ENCODE assay signal across 10 mouse cellular contexts in the genomic region with DNA sequence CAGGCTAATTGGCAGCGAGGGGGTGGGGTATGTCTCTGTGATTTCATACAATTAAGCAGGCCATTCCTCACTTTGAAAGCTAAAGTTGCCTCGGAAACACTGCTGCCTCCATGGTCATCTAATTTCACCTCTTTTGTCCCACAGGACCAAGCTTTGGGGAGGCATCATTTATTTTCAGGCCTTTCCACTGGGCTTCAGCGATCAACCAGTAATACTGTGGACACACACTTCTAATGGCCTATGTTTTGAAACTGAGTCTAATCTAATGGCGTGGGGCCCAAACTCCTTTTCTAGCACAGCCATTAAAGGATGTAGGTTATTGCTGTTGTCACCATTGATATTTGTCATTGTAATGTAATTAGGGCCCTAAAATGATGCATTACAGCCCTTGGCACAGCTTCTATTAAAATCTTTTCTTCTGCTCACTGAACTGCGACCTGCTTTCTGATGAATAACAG. TPM values are rescaled to one million over a fixed set of nuclear protein-coding genes. Genes with fewer than 3 reads are reported as not detected.
DNase-seq lines count a peak whose midpoint lies in the region; ATAC-seq and TF ChIP-seq lines count a peak whose summit lies in the region.
"Had no signal": no experiment of that assay in that cellular context is flagged by ENCODE, and none has a peak within 500 bp of the region (broad histone marks: within the 10 kb centered on the region; RNA-seq: fewer than 3 reads in every experiment).

No protein-coding gene starts in this region.

- H3K4me3 ChIP-seq in forebrain, embryonic 10.5 days: no peak overlapping the region
- H3K4me3 ChIP-seq in neural tube, embryonic 15.5 days (replicated peaks): no peak overlapping the region
- H3K4me3 ChIP-seq in thymus, adult 2 months (ENCODE audit: control insufficient read depth, insufficient read depth, low read length): no peak overlapping the region
- H3K4me3 ChIP-seq: liver, embryonic 15.5 days had no signal

- H3K9ac ChIP-seq in neural tube, embryonic 15.5 days (replicated peaks): no peak overlapping the region
- H3K9ac ChIP-seq: liver, embryonic 15.5 days had no signal

- no peak; the same call in 1 of the 2 replicates for ATAC-seq in neural tube, embryonic 15.5 days (ENCODE audit: low FRiP score)

- peaks cover 16% of the 10 kb centered on the region for H3K36me3 ChIP-seq in forebrain, embryonic 10.5 days (replicated peaks)
- H3K36me3 ChIP-seq in neural tube, embryonic 15.5 days: no peaks in the 10 kb centered on the region
- H3K36me3 ChIP-seq in thymus, adult 2 months (ENCODE audit: control insufficient read depth, insufficient read depth, low read length): no peaks in the 10 kb centered on the region
- H3K36me3 ChIP-seq: liver, embryonic 15.5 days had no signal

- 19% methylated on average over 5 of the region's 5 CpGs for WGBS in forebrain, embryonic 10.5 days
- 12% methylated on average over 5 of the region's 5 CpGs for WGBS in neural tube, embryonic 15.5 days
- 95% methylated on average over 5 of the region's 5 CpGs for WGBS in thymus, adult 2 months

- no peak for TF ChIP-seq POLR2A in thymus, adult 2 months (IDR thresholded peaks at IDR 0.05; ENCODE audit: control insufficient read depth, extremely low read depth, insufficient read depth, low read length, poor library complexity)

- no peak overlapping the region for H3K4me2 ChIP-seq in neural tube, embryonic 15.5 days
- H3K4me2 ChIP-seq: liver, embryonic 15.5 days had no signal

- H3K27ac ChIP-seq in forebrain, embryonic 10.5 days: no peak overlapping the region
- 0 out of 2 replicates have a peak overlapping the region, but pooled peaks have one; percentile 23 for H3K27ac ChIP-seq in neural tube, embryonic 15.5 days (replicated peaks)
- no peak overlapping the region for H3K27ac ChIP-seq in thymus, adult 2 months (ENCODE audit: control insufficient read depth, insufficient read depth, low read length)
- H3K27ac ChIP-seq: liver, embryonic 15.5 days had no signal

- DNase-seq in kidney, postnatal 4 days: peak; percentile 39 to 56
- no peak for DNase-seq in kidney, adult 9 months
- DNase-seq in forebrain, embryonic 10.5 days (ENCODE audit: extremely low spot score, low spot score): peak; percentile 74
- peak; percentile 25 to 32 for DNase-seq in layer of hippocampus, adult 8-10 months (ENCODE audit: low spot score in 2 of 2)
- no peak for DNase-seq in thymus, adult 2 months
- no peak for DNase-seq in thymus, postnatal 4 days
- no peak for DNase-seq in ovary, postnatal 14 days (ENCODE audit: low spot score)
- DNase-seq: kidney, adult 11 months had no signal

- peaks cover 81% of the 10 kb centered on the region for H3K4me1 ChIP-seq in forebrain, embryonic 10.5 days
- H3K4me1 ChIP-seq in neural tube, embryonic 15.5 days: peaks cover 15% of the 10 kb centered on the region
- H3K4me1 ChIP-seq in thymus, adult 2 months (replicated peaks; ENCODE audit: control insufficient read depth, insufficient read depth, low read length): no peaks in the 10 kb centered on the region
- H3K4me1 ChIP-seq: liver, embryonic 15.5 days had no signal

- TF ChIP-seq CTCF in thymus, adult 2 months (IDR thresholded peaks at IDR 0.05; ENCODE audit: borderline replicate concordance, control insufficient read depth, extremely low read depth, insufficient read depth, low read length, poor library complexity): no peak

- H3K9me3 ChIP-seq in forebrain, embryonic 10.5 days: no peaks in the 10 kb centered on the region
- H3K9me3 ChIP-seq in neural tube, embryonic 15.5 days (replicated peaks): no peaks in the 10 kb centered on the region
- H3K9me3 ChIP-seq: liver, embryonic 15.5 days had no signal

- peaks cover 33% of the 10 kb centered on the region; the same call in 1 of the 2 replicates for H3K27me3 ChIP-seq in forebrain, embryonic 10.5 days (ENCODE audit: poor library complexity, severe bottlenecking)
- no peaks in the 10 kb centered on the region for H3K27me3 ChIP-seq in neural tube, embryonic 15.5 days (replicated peaks)
- H3K27me3 ChIP-seq in thymus, adult 2 months (ENCODE audit: control insufficient read depth, insufficient read depth, low read length): no peaks in the 10 kb centered on the region
- H3K27me3 ChIP-seq: liver, embryonic 15.5 days had no signal

RNA-seq across cellular contexts. Expression of gene Tle4, which starts 31.3 kb away (rescaled TPM):
- 24.1 and 24.5 TPM in 2 replicates for polyA plus RNA-seq in forebrain, embryonic 10.5 days (2016; fragmentation: Nextera tagmentation; extraction: Ambion mirVana)
- total RNA-seq in layer of hippocampus, adult 8-10 months (2022): 10 to 100 TPM; 42.1 to 45.0 (median 43.4) TPM
- 22.3 and 24.3 TPM in 2 replicates for polyA plus RNA-seq in neural tube, embryonic 15.5 days (2015; fragmentation: Nextera tagmentation; extraction: Ambion mirVana)
- 17.2 and 17.8 TPM in 2 replicates for polyA plus RNA-seq in thymus, adult 2 months (2012; rRNA removed)

Comparison
In these comparisons a context has a peak if more than half of its experiments do, and no peak if none do; other contexts are left out.
1. DNase-seq: peak in kidney, postnatal 4 days (2 of 2), forebrain, embryonic 10.5 days (single experiment) and layer of hippocampus, adult 8-10 months (2 of 2); none in kidney, adult 9 months (single experiment), thymus, adult 2 months (single experiment), thymus, postnatal 4 days (single experiment) and ovary, postnatal 14 days (single experiment).